Mouse (Mus musculus) embryonic facial prominence, embryonic 14.5 days (tissue): Measurements from ENCODE around the gene Dgka. TPM values are rescaled to one million over a fixed set of nuclear protein-coding genes. Genes with fewer than 3 reads are reported as not detected.
"Not testable (repeated sequence)": the region's sequence is repeated elsewhere in the genome, so short reads cannot be mapped to it uniquely, and the experiment has no call there.

Source experiments
- ATAC-seq: fragments of 200-750 bp; cut with Nextera tagmentation; 2 replicates; pipeline ENCODE4 v1.8.0; 2017; ENCODE audit warnings: low read depth, moderate number of reproducible peaks, moderate TSS enrichment
- DNase-seq: peaks from one replicate; pipeline ENCODE4 v3.0.0-alpha.2; 2015; ENCODE audit warnings: low spot score
- H3K27ac ChIP-seq: fragments of 300-500 bp; sonication (generic); replicated peaks from 2 replicates; pipeline ENCODE4 v1.5.1; 2014; ENCODE audit warnings: low read depth, mild to moderate bottlenecking, low read length, moderate library complexity
- H3K27me3 ChIP-seq: fragments of 300-500 bp; sonication (generic); replicated peaks from 2 replicates; pipeline ENCODE4 v1.6.1; 2014; ENCODE audit warnings: low read length; ENCODE audit not compliant: control insufficient read depth, insufficient read depth
- H3K36me3 ChIP-seq: fragments of 300-500 bp; sonication (generic); 2 replicates; pipeline ENCODE4 v1.6.1; 2014; ENCODE audit warnings: low read length, mixed read lengths; ENCODE audit not compliant: control insufficient read depth, insufficient read depth
- H3K4me1 ChIP-seq: fragments of 300-500 bp; sonication (generic); 2 replicates; pipeline ENCODE4 v1.6.1; 2014; ENCODE audit warnings: antibody characterized with exemption, low read length; ENCODE audit not compliant: control insufficient read depth, insufficient read depth
- H3K4me2 ChIP-seq: fragments of 300-500 bp; sonication (generic); 2 replicates; pipeline ENCODE4 v1.6.1; 2014; ENCODE audit warnings: low read depth, mild to moderate bottlenecking, low read length, moderate library complexity, mixed read lengths
- H3K4me3 ChIP-seq: fragments of 300-500 bp; sonication (generic); 2 replicates; pipeline ENCODE4 v1.5.1; 2014; ENCODE audit warnings: low read depth, mild to moderate bottlenecking, low read length
- H3K9ac ChIP-seq: fragments of 300-500 bp; sonication (generic); 2 replicates; pipeline ENCODE4 v1.6.1; 2014; ENCODE audit warnings: low read depth, mild to moderate bottlenecking, low read length, moderate library complexity, mixed read lengths
- H3K9me3 ChIP-seq: fragments of 300-500 bp; sonication (generic); 2 replicates; pipeline ENCODE4 v1.6.1; 2016; ENCODE audit warnings: low read length; ENCODE audit not compliant: control insufficient read depth
- WGBS: fragments of 180-500 bp; shearing (Covaris S2); extraction: QIAGEN DNeasy Blood & Tissue Kit; methylation state at CpG from one replicate; pipeline ENCODE4 v1.1.7; 2014; 5-methylcytosine and 5-hydroxymethylcytosine counted together
- polyA plus RNA-seq: library from polyadenylated mRNA; unstranded; fragments of >200 nt; fragmentation: Nextera tagmentation; extraction: Ambion mirVana; gene quantifications from 2 replicates; pipeline ENCODE4 v1.2.1, GENCODE M21; 2014

Dgka gene
- polyA plus RNA-seq, 1 experiment from 2014 or later: 16.7 TPM

GRCm38 (mm10) chr10:128715559-128716537, 28.8 kb downstream of the Dgka start:
- Histone ChIP-seq H3K9me3 (no peaks in the 10 kb centered on the region), H3K36me3 (no peaks in the 10 kb centered on the region; the same call in 1 of the 2 replicates), H3K4me1 (no peaks in the 10 kb centered on the region), H3K4me3 (no peak overlapping the region), H3K27me3 (no peaks in the 10 kb centered on the region), H3K27ac (no peak overlapping the region), H3K9ac (no peak overlapping the region), H3K4me2 (no peak overlapping the region)
- ATAC-seq: no peak
- 85% methylated on average over 19 of the region's 19 CpGs for WGBS
- DNase-seq: no peak

GRCm38 (mm10) chr10:128711318-128711717, 33.3 kb downstream of the Dgka start:
- H3K27me3 ChIP-seq, H3K4me2 ChIP-seq, H3K4me1 ChIP-seq, H3K27ac ChIP-seq, H3K9ac ChIP-seq, H3K4me3 ChIP-seq, H3K9me3 ChIP-seq, DNase-seq, ATAC-seq, H3K36me3 ChIP-seq: not testable (repeated sequence)
- 94% methylated on average over 7 of the region's 7 CpGs for WGBS

GRCm38 (mm10) chr10:128705317-128705693, 39.4 kb downstream of the Dgka start:
- no peaks in the 10 kb centered on the region for H3K9me3 ChIP-seq
- H3K36me3 ChIP-seq: peaks cover 29% of the 10 kb centered on the region
- DNase-seq (peak; percentile 22), ATAC-seq (peak; percentile 15)
- H3K27ac ChIP-seq: peak overlapping the region; percentile 95
- peak overlapping the region; percentile 76 for H3K4me2 ChIP-seq
- peaks cover 9% of the 10 kb centered on the region; the same call in 1 of the 2 replicates for H3K4me1 ChIP-seq
- peak overlapping the region; percentile 76 for H3K9ac ChIP-seq
- no peaks in the 10 kb centered on the region for H3K27me3 ChIP-seq
- H3K4me3 ChIP-seq: peak overlapping the region; percentile 65
- 5% methylated on average over 11 of the region's 11 CpGs for WGBS

- peak; percentile 96 for DNase-seq
- under 1% methylated on average over 53 of the region's 62 CpGs for WGBS
- H3K9ac ChIP-seq: peak within 1 kb of the TSS; percentile 76
Measured at GRCm38 (mm10) chr10:128704491-128705316, 40.0 kb downstream of the Dgka start, which contains the start of gene Cdk2. Gene Cdk2, minus strand, starts transcription at chr10:128705031.

GRCm38 (mm10) chr10:128703895-128704294, 40.8 kb downstream of the Dgka start, which contains the start of gene Pmel:
Gene Pmel, plus strand, starts transcription at chr10:128704195.
- H3K36me3 ChIP-seq: peaks cover 43% of the 10 kb centered on the region
- no peak for DNase-seq
- peak within 1 kb of the TSS; percentile 76 for H3K9ac ChIP-seq
- no peak for ATAC-seq
- peak within 1 kb of the TSS; percentile 76 for H3K4me2 ChIP-seq
- WGBS: 9% methylated on average over 4 of the region's 4 CpGs
- peak within 1 kb of the TSS; percentile 95 for H3K27ac ChIP-seq
- no peaks in the 10 kb centered on the region for H3K27me3 ChIP-seq
- peaks cover 9% of the 10 kb centered on the region; the same call in 1 of the 2 replicates for H3K4me1 ChIP-seq
- peak within 1 kb of the TSS; percentile 65 for H3K4me3 ChIP-seq
- H3K9me3 ChIP-seq: no peaks in the 10 kb centered on the region

More at GRCm38 (mm10) chr10:128704491-128705316, 40.0 kb downstream of the Dgka start, which contains the start of gene Cdk2:
- Histone ChIP-seq H3K4me1 (peaks cover 9% of the 10 kb centered on the region; the same call in 1 of the 2 replicates), H3K4me2 (peak within 1 kb of the TSS; percentile 76), H3K36me3 (peaks cover 35% of the 10 kb centered on the region), H3K9me3 (no peaks in the 10 kb centered on the region), H3K27ac (peak within 1 kb of the TSS; percentile 95), H3K4me3 (peak within 1 kb of the TSS; percentile 65), H3K27me3 (no peaks in the 10 kb centered on the region)
- peak; percentile 91 for ATAC-seq

GRCm38 (mm10) chr10:128702328-128703007, 42.2 kb downstream of the Dgka start:
- Histone ChIP-seq H3K36me3 (peaks cover 50% of the 10 kb centered on the region), H3K27ac (no peak overlapping the region), H3K4me2 (no peak overlapping the region; the same call in 1 of the 2 replicates), H3K4me1 (peaks cover 9% of the 10 kb centered on the region; the same call in 1 of the 2 replicates), H3K4me3 (no peak overlapping the region), H3K9me3 (no peaks in the 10 kb centered on the region), H3K9ac (peak overlapping the region; percentile 30; the same call in 1 of the 2 replicates), H3K27me3 (no peaks in the 10 kb centered on the region)
- 76% methylated on average over 6 of the region's 6 CpGs for WGBS
- DNase-seq: no peak
- ATAC-seq: no peak

- H3K4me2 ChIP-seq: no peak overlapping the region
- ATAC-seq (no peak), DNase-seq (peak; percentile 66)
- H3K4me3 ChIP-seq: no peak overlapping the region
- H3K4me1 ChIP-seq: peaks cover 9% of the 10 kb centered on the region; the same call in 1 of the 2 replicates
- H3K27ac ChIP-seq: no peak overlapping the region
- H3K9ac ChIP-seq: no peak overlapping the region
- H3K36me3 ChIP-seq: peaks cover 50% of the 10 kb centered on the region
- 85% methylated on average over 5 of the region's 5 CpGs for WGBS
- H3K27me3 ChIP-seq: no peaks in the 10 kb centered on the region
- H3K9me3 ChIP-seq: no peaks in the 10 kb centered on the region
Measured at GRCm38 (mm10) chr10:128700712-128701111, 43.9 kb downstream of the Dgka start.

- Histone ChIP-seq H3K4me3 (no peak overlapping the region), H3K4me2 (no peak overlapping the region), H3K27me3 (no peaks in the 10 kb centered on the region), H3K4me1 (peaks cover 6% of the 10 kb centered on the region; the same call in 1 of the 2 replicates), H3K36me3 (peaks cover 50% of the 10 kb centered on the region), H3K9ac (no peak overlapping the region), H3K9me3 (no peaks in the 10 kb centered on the region), H3K27ac (no peak overlapping the region)
- WGBS: 74% methylated on average over 10 of the region's 11 CpGs
- ATAC-seq: no peak
- no peak for DNase-seq
Measured at GRCm38 (mm10) chr10:128699611-128700010, 45.0 kb downstream of the Dgka start.
